Mouse (Mus musculus): Measurements from ENCODE around the gene Vps29. TPM values are rescaled to one million over a fixed set of nuclear protein-coding genes. Genes with fewer than 3 reads are reported as not detected.
A peak's percentile ranks its signal among the peaks of the same experiment; 100 is the strongest.

Vps29 gene
- polyA plus RNA-seq, 1 experiment from 2014 or later = 193 TPM

GRCm38 (mm10) chr5:122319474-122320204 is 34.5 kb upstream of the Vps29 start:
- H3K4me3 ChIP-seq (ENCODE audit: low read depth, low read length) = no peak overlapping the region
- no peaks in the 10 kb centered on the region for H3K9me3 ChIP-seq (ENCODE audit: low read length)
- H3K4me1 ChIP-seq (ENCODE audit: insufficient read depth, low read depth, low read length) = no peaks in the 10 kb centered on the region
- H3K36me3 ChIP-seq (ENCODE audit: insufficient read depth, low read length) = no peaks in the 10 kb centered on the region; the same call in 1 of the 2 replicates
- TF ChIP-seq EP300 (IDR thresholded peaks at IDR 0.05) = no peak
- no peak for TF ChIP-seq CTCF (IDR thresholded peaks at IDR 0.05)
- peak; percentile 46 for ATAC-seq
- H3K4me2 ChIP-seq (replicated peaks; ENCODE audit: low read depth, low read length) = no peak overlapping the region
- WGBS = 51% methylated on average over 14 of the region's 14 CpGs
- H3K27me3 ChIP-seq (replicated peaks; ENCODE audit: insufficient read depth, low read length) = no peaks in the 10 kb centered on the region
- H3K27ac ChIP-seq (ENCODE audit: low read length) = peak overlapping the region; percentile 71
- no peak overlapping the region for H3K9ac ChIP-seq (replicated peaks; ENCODE audit: low read depth)
- DNase-seq (ENCODE audit: low spot score) = peak; percentile 76

DNA sequence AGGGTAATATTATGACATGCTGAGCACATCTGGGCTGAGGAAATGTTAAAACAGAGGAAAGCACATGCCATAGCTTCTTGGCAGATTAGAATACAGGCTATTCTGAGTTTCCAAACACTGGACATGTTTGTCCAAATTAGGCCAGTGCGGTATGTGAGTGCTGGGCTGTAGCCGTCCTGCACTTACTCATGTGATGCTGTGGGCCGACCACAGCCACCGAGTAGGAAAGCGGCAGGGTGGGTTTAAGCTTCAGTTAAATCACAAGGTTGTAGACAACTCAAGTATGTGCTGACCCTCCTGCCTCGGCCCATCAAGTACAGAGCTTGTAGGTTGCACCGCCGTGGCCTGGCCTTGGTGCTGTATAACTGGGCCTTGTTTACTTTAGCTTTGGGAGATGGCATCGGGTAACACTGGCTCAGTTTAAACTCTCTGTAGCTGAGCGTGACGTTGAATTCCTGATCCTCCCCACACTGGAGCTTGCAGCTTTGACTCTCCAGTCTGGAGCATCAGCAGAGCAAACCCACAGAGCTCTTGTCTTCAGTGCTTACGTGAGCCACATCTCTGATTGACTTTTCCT is 33.9 kb upstream of the Vps29 start:
- 42% methylated on average over 12 of the region's 12 CpGs for WGBS
- Histone ChIP-seq H3K27me3 (replicated peaks; ENCODE audit: insufficient read depth, low read length) (no peaks in the 10 kb centered on the region), H3K4me1 (ENCODE audit: insufficient read depth, low read depth, low read length) (no peaks in the 10 kb centered on the region), H3K4me3 (ENCODE audit: low read depth, low read length) (no peak overlapping the region), H3K27ac (ENCODE audit: low read length) (peak overlapping the region; percentile 71), H3K4me2 (replicated peaks; ENCODE audit: low read depth, low read length) (no peak overlapping the region), H3K36me3 (ENCODE audit: insufficient read depth, low read length) (no peaks in the 10 kb centered on the region; the same call in 1 of the 2 replicates), H3K9me3 (ENCODE audit: low read length) (no peaks in the 10 kb centered on the region), H3K9ac (replicated peaks; ENCODE audit: low read depth) (no peak overlapping the region)
- no peak for DNase-seq (ENCODE audit: low spot score)
- ATAC-seq = 0 out of 2 replicates have a peak, but pooled peaks have one; percentile 26
- TF ChIP-seq CTCF (IDR thresholded peaks at IDR 0.05) (no peak), EP300 (IDR thresholded peaks at IDR 0.05) (no peak)

DNA sequence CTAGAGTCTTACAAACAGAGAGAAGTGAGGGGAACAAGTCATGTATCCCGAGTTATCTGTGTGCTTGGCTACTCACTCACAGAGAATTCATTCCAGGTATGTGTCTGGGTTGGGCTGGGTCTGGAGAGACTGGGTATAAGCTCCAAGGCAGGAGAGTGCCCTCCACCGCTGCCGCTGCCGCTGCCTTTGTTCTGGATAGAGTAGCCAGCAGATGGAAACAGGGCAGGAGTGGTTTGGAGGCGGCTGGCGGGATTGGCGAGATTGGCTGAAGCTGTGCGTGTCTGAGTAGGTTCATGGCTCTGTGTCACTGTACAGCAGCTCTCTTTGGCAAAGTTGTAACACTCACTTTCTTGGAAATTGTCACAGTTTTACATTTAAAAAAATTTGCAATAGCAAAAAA is 30.6 kb upstream of the Vps29 start:
- Histone ChIP-seq H3K27ac (ENCODE audit: low read length) (no peak overlapping the region), H3K36me3 (ENCODE audit: insufficient read depth, low read length) (no peaks in the 10 kb centered on the region; the same call in 1 of the 2 replicates), H3K9me3 (ENCODE audit: low read length) (no peaks in the 10 kb centered on the region), H3K27me3 (replicated peaks; ENCODE audit: insufficient read depth, low read length) (no peaks in the 10 kb centered on the region), H3K4me2 (replicated peaks; ENCODE audit: low read depth, low read length) (no peak overlapping the region), H3K4me3 (ENCODE audit: low read depth, low read length) (no peak overlapping the region), H3K9ac (replicated peaks; ENCODE audit: low read depth) (no peak overlapping the region), H3K4me1 (ENCODE audit: insufficient read depth, low read depth, low read length) (no peaks in the 10 kb centered on the region)
- TF ChIP-seq CTCF (IDR thresholded peaks at IDR 0.05) (no peak), EP300 (IDR thresholded peaks at IDR 0.05) (peak; percentile 36; the same call in 1 of the 2 replicates)
- DNase-seq (ENCODE audit: low spot score) = peak; percentile 21
- WGBS = 64% methylated on average over 8 of the region's 8 CpGs
- ATAC-seq = peak; percentile 22; the same call in 1 of the 2 replicates

GRCm38 (mm10) chr5:122324608-122325431 is 29.3 kb upstream of the Vps29 start:
- H3K9ac ChIP-seq (replicated peaks; ENCODE audit: low read depth) = no peak overlapping the region
- no peaks in the 10 kb centered on the region for H3K27me3 ChIP-seq (replicated peaks; ENCODE audit: insufficient read depth, low read length)
- WGBS = 79% methylated on average over 23 of the region's 23 CpGs
- H3K27ac ChIP-seq (ENCODE audit: low read length) = peak overlapping the region; percentile 9; the same call in 1 of the 2 replicates
- ATAC-seq (peak; percentile 81), DNase-seq (ENCODE audit: low spot score) (peak; percentile 74)
- no peaks in the 10 kb centered on the region for H3K9me3 ChIP-seq (ENCODE audit: low read length)
- no peak overlapping the region for H3K4me3 ChIP-seq (ENCODE audit: low read depth, low read length)
- no peaks in the 10 kb centered on the region; the same call in 1 of the 2 replicates for H3K36me3 ChIP-seq (ENCODE audit: insufficient read depth, low read length)
- TF ChIP-seq CTCF (IDR thresholded peaks at IDR 0.05) = peak; percentile 13; the same call in 1 of the 2 replicates
- TF ChIP-seq EP300 (IDR thresholded peaks at IDR 0.05) = peak; percentile 37; the same call in 1 of the 2 replicates
- no peak overlapping the region for H3K4me2 ChIP-seq (replicated peaks; ENCODE audit: low read depth, low read length)
- no peaks in the 10 kb centered on the region for H3K4me1 ChIP-seq (ENCODE audit: insufficient read depth, low read depth, low read length)

DNA sequence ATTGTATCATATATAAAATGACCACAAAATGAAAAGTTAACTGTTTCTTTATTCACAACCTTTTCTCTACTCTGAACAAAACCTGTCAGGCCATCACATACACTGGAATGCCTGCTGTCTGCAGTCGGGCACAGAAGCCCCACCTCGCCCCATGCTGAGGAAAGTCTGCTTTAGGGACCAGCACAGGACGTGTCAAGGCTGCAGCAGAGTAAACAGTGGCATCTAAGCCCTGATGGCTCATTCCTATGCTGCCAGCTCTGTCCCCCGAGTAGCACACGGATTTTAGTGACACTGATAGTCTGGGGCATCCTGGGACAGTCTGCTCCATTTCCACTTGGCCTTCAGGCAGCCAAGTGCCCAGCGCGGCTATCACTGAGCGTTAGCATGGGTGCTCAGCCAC is 28.7 kb upstream of the Vps29 start:
- no peak for ATAC-seq
- 92% methylated on average over 8 of the region's 8 CpGs for WGBS
- H3K36me3 ChIP-seq (ENCODE audit: insufficient read depth, low read length) = no peaks in the 10 kb centered on the region; the same call in 1 of the 2 replicates

DNA sequence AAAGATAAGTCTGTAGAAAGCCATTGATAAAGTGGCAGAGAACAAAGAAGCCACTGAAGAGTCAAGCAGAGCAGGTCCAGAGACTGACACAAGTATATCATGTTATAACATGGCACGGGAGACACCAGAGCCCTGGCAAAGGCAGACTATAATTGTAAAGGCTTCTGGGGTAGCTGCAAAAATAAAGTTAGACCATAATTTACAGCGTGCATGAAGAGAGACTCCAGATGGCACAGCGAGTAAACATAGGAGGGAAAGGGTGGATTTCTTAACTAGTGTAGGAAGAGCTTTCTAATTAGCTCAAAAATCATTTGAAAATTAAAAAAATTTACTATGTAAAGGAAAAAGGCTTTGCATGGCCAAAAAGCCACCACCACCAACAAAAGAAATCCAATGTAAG is 26.9 kb upstream of the Vps29 start:
- 74% methylated on average over 3 of the region's 3 CpGs for WGBS
- H3K36me3 ChIP-seq (ENCODE audit: insufficient read depth, low read length) = no peaks in the 10 kb centered on the region; the same call in 1 of the 2 replicates
- H3K4me3 ChIP-seq (ENCODE audit: low read depth, low read length) = no peak overlapping the region
- no peaks in the 10 kb centered on the region for H3K27me3 ChIP-seq (replicated peaks; ENCODE audit: insufficient read depth, low read length)
- no peaks in the 10 kb centered on the region for H3K9me3 ChIP-seq (ENCODE audit: low read length)
- ATAC-seq = no peak
- H3K27ac ChIP-seq (ENCODE audit: low read length) = no peak overlapping the region
- H3K9ac ChIP-seq (replicated peaks; ENCODE audit: low read depth) = no peak overlapping the region
- H3K4me1 ChIP-seq (ENCODE audit: insufficient read depth, low read depth, low read length) = no peaks in the 10 kb centered on the region
- DNase-seq (ENCODE audit: low spot score) = no peak
- TF ChIP-seq EP300 (IDR thresholded peaks at IDR 0.05) = no peak
- TF ChIP-seq CTCF (IDR thresholded peaks at IDR 0.05) = no peak
- no peak overlapping the region for H3K4me2 ChIP-seq (replicated peaks; ENCODE audit: low read depth, low read length)

More for the DNA sequence above, 28.7 kb upstream of the Vps29 start:
- H3K27ac ChIP-seq (ENCODE audit: low read length) = 0 out of 2 replicates have a peak overlapping the region, but pooled peaks have one; percentile 9
- TF ChIP-seq EP300 (IDR thresholded peaks at IDR 0.05) (no peak), CTCF (IDR thresholded peaks at IDR 0.05) (no peak)
- no peak overlapping the region for H3K4me3 ChIP-seq (ENCODE audit: low read depth, low read length)
- H3K9ac ChIP-seq (replicated peaks; ENCODE audit: low read depth) = no peak overlapping the region
- no peaks in the 10 kb centered on the region for H3K9me3 ChIP-seq (ENCODE audit: low read length)
- H3K4me2 ChIP-seq (replicated peaks; ENCODE audit: low read depth, low read length) = no peak overlapping the region
- no peaks in the 10 kb centered on the region for H3K4me1 ChIP-seq (ENCODE audit: insufficient read depth, low read depth, low read length)
- no peak for DNase-seq (ENCODE audit: low spot score)
- no peaks in the 10 kb centered on the region for H3K27me3 ChIP-seq (replicated peaks; ENCODE audit: insufficient read depth, low read length)
